Mouse (Mus musculus): Measurements from ENCODE around the gene Slc35b2.

Slc35b2 gene

DNA sequence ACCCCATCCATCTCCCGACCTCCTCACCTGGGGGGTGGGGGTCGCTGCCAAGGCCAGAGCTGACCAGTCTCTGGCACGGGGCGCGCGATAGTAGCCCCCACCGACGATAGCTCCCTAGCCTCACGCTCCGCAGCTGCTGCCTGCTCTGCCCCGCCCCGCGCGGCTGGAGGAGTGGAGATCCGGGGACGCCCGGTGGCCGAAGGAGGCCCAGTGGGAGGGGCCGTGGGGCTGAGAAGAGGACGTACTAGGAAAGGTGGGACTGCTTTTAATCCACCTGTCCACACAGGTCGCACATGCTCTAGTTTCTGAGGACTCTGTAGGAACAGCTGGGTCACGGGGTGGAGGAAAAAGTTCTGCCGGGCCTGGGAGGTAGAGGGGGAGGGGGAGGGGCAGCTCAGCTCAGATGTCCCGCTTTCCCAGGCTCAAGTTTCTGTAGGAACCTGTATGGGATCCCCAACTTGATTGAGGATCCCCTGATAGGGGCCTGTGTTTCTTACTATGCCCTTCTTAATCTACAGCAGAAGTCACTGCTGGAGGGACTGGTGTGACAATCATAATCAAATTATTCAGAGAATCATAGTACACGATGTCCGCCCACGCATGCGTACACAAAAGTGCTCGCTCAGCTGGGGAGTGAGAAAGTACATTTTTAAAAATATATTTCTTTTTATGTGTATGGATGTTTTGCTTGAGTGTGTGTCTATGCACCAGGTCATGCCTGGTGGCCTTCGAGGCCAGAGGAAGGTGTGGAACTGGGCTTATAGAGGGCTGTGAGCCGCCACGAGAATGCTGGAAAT lies 36.0 kb downstream of the Slc35b2 start, which contains the start of gene Slc29a1:
TSS of gene Slc29a1 (minus strand) at position 161 of the 797 bp plus-strand sequence.
- no peak for DNase-seq (ENCODE audit: low read depth)

DNA sequence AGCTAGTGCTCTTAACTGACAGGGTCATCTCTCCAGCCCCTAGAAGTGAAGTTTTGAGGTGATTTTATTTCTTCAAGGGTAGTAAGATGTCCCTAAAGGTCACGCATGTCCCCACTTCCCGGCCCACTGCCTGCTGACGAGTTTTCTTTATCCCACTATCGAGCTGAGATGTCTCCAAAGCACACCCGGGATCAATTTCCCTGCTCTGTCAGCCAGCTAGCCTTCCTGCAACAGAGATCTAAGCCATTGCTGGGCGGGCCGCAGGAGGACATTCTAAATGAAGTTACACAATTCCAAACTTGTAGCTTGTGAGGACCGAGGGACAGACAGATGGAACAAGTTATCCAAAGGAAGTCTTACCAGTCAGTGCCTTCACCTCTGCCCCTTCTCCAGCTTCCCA lies 36.6 kb downstream of the Slc35b2 start:
- no peak for DNase-seq (ENCODE audit: low read depth)

DNA sequence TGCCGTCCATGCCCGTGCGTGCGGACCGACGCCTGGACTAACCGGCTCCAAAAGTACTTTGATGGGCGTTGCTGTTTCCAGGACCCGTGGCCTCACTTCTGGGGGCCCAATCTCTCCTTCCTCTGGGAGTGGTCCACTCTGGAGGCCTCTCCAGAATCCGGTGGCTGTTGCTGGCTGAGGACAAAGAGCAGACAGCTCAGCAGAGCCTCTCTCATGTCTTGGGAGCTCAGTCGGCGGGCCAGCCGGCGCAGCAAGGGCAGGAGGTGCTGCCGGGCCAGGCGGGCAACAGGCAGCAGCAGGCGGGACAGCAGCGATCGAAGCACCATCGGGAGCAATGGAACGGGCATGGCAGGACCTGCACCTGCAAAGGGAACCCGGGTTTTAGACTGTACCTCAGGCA lies 37.7 kb downstream of the Slc35b2 start:
- no peak for DNase-seq (ENCODE audit: low read depth)

DNA sequence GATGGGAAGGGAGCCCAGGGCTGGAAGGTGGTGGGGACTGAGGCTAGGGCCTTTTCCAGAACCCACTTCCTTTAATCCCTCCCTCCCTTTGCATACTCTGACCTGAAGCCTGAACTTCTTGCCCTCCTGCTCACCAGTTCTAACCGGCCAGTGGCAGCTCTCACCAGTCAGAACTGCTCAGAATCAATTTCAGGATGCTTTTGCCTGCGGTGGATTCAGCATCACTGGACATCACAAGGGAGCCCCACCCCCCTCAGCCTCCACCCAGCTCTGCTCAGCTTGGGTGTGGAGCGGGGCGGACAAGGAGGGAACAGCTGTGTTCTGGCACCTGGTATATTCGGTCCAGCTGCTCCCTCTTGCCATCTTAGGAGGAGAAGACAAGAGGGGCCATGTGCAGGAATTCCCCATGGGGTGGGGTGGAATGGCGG lies 38.2 kb downstream of the Slc35b2 start, which contains the start of gene Mymx:
TSS of gene Mymx (minus strand) at position 226 of the 428 bp plus-strand sequence.
- no peak for DNase-seq (ENCODE audit: low read depth)

DNA sequence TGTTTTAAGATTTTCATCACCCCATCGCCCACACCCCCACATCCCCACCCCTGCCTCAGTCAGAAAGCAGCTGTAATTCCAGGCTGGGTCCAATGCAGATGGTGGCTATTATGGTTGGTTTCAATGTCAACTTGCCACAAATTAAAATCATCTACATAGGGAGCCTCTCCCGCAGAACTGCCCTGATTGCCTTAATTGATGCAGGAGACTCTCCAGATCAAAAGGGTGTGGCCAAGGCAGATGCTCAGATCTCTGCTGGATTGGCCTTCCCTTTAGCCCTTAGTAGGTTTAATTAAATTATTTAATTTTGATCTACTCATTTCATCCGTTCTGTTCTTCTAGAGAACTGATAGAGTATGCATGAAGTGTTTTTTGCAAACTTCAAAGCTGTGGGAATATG lies 39.3 kb downstream of the Slc35b2 start:
- DNase-seq (ENCODE audit: low read depth): no peak

DNA sequence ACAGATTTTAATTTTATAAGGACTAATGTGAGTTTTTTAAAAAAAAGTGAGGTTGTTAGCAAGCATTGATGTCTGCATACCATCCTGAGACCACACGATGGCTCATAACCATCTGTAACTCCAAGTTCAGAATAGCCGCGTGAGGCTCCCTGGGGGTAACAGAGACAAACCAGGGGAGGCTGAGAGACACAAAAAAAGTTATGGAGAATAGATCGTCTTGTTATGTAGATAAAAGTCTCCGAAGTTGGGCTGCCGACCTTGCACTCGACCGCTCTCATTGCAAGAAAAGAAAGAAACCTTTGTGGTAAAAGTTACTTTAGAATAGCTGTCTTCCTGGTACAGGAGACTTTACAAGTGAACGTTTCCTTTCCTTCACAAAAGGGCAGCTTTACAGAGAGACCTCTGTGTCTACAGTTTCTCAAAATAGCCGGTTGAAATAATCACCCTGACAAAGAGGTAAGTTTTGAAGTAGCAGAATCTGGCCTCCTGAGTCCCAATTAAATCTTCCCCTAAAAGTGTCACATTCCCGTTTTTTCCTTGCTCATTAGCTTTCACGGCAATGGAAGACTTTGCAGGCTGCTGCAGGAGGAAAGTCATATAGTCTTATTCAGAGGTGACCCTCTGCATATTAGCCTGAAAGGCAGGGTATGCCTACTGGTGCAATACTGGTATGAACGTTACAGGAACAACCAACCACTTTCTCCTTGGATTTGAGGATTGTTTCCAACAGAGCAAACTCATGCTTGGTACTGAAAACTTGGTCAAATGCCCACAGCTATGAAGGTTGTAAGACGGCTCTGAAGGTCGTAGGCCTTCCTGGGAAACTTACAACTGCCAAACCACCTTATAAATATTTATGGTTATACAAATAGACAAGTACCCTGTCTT lies 43.6 kb downstream of the Slc35b2 start:
- DNase-seq (ENCODE audit: low read depth): no peak

DNA sequence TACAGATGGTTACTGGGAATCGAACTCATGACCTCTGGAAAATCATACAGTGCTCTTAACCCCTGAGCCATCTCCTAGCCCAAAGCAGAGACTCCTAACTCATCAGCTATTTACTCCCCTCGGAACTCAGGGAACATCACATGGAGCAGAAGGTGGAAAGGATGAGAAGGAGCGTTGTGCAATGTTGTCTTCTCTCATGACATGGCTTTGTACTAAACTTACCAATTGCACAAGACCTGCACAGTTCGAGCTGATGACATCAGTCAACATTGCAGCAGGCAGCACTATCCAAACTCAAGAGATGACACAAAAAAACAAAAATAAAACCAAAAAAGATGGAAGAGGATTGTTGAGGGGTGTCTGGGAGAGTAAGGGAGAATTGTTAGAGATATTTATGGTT lies 44.7 kb downstream of the Slc35b2 start:
- no peak for DNase-seq (ENCODE audit: low read depth)

DNA sequence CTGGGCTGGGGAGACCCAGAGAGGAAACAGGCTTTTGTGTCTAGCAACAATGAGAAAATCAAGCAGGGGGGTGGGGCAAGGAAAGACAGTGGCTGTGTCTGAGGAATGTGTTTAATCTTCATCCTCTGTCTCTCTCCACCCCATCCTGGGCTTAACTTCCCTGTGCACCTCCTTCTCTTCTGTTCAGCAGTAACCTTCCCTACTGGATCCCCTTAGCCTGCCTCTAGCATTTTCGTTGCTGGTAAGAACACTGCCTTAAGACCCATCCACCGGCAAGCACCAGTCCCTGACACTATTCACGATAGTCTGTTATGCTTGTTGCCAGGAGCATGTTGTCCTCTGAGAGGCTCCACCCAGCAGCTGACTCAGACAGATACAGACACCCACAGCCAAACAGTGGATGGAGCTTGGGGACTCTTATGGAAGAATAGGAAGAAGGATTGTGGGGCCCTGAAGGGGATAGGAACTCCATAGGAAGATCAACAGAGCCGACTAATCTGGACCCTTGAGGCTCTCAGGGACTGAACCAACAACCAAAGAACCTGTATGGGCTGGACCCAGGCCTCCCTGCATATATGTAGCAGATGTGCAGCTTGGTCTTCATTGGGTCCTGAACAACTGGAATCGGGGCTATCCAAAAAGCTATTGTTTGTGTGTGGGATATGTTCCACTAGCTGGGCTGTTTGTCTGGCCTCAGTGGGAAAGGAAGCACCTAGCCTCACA lies 46.6 kb downstream of the Slc35b2 start:
- no peak for DNase-seq (ENCODE audit: low read depth)

DNA sequence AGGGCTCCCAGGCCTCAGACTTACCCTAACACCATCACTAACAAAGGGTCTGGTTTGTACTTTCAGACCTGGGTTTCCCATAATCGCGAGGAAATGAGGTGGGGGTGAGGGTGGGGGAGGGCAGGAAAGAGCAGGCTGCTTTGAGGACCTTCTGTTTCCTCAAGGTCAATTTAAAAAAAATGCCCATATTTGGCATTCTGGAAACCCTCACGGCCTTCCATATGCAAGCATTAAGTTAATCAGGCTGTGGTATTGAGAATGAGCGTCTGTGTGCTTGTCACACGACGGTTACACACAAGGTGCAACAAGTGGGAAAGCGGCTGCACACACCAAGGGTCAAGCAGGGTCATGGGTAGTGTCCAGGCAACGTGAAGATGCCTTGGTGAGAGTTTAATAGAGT lies 48.3 kb downstream of the Slc35b2 start:
- DNase-seq (ENCODE audit: low read depth): no peak

DNA sequence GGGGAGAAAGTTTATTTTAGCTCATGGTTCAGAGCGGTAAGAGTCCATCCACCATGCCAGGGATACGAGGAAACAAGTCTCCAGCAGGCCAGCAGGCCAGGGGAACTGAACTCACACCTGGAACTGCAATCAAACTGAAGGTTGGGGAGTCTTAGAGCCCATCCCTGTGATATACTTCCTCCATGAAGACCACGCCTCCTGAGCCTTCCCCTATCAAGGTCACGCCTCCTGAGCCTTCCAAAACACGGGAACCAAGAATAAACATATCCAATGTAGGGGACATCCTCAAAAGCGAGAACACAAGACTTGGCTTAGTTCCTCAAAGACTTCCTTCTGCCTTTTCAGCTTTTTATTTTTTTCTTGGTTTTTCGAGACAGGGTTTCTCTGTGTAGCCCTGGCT lies 49.2 kb downstream of the Slc35b2 start:
- DNase-seq (ENCODE audit: low read depth): no peak

DNA sequence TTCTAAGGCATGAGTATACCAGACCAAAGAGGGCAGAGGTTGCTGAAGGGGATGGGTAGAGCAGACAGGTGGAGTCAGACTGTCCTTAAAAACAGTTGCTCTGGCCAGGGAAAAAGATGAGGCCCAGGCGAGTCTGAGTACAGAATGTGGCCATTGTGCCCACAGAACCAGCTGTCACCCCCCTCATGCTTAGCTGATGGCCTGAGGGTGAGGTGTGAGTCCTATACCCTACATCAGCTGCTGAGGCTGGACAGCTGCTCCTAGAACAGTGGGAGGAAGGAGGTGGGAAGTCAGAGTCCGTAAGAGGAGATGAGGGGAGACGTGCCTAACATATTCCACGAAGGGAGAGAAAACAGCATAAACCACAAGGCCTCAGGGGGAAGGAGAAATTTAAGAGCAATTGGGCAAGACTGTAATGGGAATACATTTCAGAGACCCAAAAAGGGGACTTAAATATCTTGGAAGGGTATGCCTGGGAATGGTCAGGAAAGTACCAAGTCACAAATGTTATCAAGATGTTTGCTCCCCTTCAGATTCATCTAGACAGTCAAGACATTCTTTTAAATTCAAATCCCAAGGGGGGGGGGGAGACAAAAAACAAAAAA lies 52.5 kb downstream of the Slc35b2 start:
- DNase-seq (ENCODE audit: low read depth): peak; percentile 41

DNA sequence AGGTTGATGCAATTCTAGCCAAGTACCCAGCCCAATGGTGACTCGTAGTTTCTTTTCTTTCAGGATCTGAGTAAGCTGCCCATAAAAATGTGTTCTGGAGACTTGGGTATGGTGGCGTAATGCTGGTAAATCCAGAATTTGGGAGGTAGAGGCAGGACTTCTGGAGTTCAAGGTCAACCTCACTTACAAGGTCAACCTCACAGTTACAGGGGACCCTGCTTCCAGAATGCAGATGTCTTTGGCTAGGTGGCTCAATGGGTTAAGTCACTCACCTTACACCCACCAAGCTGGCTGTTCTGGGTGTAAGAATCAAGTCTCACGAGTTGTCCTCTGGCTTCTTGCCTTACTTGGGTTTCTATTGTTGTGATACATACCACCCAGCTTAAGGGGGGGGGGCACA lies 53.0 kb downstream of the Slc35b2 start:
- DNase-seq (ENCODE audit: low read depth): no peak

Data from fibroblast of lung, adult 2 months (primary cell).